Mouse (Mus musculus) kidney, postnatal 36 days (tissue): ENCODE results near the gene Skap1.
"Not testable (repeated sequence)": the region's sequence is repeated elsewhere in the genome, so short reads cannot be mapped to it uniquely, and the experiment has no call there.

Source experiments
- DNase-seq, 2 experiments: peaks; one replicate each; pipeline ENCODE4 v3.0.0; 2021 to 2022; ENCODE audit warnings: mixed read lengths in 2 of 2

Gene Skap1

DNA sequence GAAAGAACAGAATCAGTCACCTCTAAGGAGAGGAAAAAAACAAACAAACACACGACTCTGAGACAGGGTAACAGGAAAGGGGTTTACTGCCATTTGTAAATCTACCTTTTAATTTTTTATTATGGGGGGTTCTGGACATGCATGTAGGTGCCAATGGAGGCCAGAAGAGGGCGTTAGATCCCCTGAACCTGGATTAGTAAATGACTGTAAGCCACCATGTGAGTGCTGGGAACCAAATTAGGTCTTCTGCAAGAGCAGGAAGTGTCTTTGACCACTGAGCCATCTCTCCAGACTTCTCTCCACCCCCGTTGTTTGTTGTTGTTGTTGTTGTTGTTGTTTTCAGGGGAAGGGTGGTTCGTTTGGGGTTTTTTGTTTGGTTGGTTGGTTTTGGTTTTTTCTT lies 293.0 kb downstream of the Skap1 start:
- DNase-seq = no peak

DNA sequence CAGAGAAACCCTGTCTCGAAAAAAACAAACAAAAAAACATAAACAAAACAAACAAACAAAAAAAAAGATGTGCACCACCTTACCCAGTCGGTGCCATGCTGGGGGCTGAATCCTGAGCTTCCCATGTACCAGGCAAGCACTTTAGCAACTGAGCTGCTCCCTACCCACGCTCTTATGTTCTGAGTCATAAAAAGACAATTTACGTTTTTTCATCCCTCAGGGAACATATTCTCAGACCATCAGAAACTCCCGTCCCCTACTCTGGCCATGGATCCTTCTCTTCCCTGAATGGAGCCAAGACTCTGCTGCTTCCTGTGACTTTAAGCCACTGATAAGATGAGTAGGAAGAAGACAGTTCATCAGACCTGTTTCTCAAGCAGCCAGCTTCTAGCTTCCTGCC lies 294.0 kb downstream of the Skap1 start:
- no peak for DNase-seq

DNA sequence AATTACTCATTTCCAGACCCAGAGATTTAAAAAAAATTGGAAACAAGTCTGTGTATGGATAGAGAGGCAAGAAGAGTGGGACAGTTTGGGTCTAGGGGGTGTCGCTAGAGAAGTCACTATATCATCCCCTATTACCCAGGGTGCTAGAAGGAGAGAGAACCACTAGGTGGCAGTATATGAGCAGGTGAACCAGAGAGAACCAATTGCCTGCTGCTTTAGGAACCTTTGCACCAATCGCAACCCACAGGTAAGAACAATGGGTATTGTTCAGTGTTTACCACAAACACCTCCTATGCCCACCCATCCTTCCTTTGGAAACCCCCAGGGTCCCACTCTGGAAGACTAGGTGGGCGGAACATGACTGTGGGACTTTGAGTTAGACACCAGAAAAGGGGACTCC lies 295.6 kb downstream of the Skap1 start:
- peak; percentile 56 to 77 for DNase-seq

DNA sequence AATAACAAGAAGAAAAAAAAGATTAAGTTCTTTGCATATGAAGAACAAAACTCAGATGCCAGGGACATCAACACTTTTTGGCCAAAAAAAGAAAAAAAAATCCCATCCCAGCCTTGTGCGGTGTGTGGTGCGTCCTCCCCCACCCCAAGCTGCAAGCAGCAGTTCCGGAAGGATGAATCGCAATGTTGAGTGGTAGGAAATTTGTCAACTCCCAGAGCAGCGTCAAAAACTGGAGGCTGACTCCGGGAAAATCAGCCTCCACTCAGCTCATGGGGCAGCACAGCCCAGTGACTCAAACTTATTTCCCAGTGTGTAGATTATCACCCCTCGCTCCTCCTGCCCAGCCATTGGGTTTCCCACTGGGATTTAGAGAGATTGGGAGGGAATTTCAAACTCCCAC lies 297.6 kb downstream of the Skap1 start:
- DNase-seq = no peak

DNA sequence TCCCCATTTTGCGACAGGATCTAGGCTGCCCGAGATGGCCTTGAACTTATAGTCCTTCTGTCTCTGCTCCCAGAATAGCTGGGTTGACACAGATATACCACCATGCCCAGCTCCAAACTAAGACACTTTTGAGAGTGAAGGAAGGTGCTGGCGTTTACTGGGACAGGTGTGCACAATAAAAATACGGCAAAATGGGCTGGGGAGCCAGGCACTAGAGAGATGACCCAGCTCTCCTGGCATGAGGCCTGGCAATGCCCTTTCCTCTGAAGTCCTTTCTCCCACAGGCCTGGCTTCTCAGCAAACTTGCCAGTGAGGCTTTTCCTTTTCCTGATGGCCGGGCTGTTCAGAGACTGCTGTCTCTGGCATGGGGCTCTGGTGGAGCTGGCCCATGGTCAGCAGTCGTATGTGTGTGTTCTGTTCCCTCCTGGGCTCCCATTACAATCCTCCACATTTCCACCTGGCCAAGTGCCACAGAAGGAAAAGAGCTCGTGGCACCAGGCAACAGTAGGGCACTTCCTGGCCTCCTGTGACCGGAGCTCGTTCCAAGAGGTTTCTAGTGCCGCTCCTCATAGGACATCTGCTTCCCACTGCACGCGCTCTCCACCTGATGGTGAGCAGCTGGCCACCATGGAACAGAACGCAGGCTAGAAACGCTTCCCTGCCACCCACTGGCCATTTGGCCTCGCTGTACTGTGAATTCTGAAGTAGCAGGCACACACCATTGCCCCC lies 298.5 kb downstream of the Skap1 start:
- DNase-seq = peak in 1 of 2 experiments; percentile 24

DNA sequence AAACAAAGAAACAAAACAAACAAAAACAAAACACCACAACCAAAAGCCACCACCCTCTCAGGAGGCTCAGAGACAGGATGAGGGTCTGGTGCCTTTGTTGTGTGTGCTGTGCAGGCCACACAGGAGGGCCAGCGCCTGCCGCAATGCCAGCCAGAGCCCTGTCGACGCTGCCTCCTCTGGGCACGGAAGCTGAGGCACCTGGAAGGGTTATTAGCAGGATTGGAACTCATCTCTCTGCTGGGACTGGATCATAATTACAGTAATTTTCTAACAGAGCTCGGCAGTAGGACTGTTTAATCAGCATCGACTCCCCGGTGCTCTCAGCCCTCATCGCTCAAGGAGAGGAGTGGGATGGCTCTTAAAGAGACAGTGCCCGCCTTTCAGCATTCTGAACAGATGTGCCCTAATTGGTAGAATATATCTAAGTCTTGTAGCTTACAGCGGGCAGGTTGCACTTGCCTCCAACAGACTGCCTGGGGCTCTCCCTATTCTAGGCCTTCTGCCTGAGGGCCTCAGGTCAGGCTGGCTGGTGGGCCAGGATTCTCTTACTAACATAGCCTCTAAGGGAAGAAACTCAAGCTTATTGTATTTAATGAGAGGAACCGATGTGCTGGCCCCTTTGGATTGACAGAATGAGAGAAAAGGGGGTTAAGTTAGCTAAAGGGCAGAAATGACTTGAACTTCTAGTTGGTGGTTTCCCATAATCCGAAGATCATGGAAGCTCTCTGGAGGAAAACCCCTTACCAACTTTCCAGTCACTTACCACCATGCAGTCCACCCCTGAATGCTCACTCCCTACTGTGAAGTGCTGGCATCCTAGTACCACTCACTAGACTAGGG lies 300.3 kb downstream of the Skap1 start:
- no peak for DNase-seq

DNA sequence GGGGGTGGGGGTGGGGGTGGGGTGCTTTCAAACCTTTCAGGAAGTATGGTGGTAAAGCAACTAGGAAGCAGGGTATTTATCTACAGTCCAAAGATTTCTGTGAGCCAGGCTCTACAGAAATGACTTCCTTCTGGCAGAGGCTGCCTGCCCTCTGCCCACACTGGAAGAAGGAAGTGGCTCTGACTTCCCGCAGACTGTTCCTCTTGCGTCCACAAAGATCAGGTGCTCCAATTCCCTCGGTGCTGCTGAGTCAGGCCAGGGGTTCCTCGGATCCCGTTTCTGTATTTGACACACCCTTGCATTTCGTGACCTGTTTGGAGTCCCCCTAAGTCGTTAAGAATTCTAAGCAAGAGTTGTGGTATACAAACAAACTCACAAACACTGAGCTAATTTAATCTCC lies 301.3 kb downstream of the Skap1 start:
- DNase-seq = peak; percentile 17 to 18

DNA sequence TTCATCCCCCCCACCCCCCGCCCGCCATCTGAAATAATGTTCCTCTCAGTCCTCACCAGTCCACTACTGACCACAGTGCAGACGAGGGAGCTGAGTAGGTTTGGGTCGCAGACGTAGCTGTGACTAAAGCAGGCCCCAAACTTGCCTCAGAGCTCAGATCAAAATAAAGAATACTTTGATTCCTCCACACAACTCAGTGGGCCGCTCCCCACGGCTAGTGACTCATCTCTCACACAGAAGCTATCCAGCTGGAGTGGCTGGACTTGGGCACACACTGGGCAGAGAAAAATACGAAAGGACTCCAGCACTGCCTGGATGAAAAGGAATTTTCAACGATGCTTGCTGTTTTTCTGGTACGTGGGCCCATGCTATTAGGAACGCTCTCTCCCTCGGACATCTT lies 302.2 kb downstream of the Skap1 start:
- no peak for DNase-seq

DNA sequence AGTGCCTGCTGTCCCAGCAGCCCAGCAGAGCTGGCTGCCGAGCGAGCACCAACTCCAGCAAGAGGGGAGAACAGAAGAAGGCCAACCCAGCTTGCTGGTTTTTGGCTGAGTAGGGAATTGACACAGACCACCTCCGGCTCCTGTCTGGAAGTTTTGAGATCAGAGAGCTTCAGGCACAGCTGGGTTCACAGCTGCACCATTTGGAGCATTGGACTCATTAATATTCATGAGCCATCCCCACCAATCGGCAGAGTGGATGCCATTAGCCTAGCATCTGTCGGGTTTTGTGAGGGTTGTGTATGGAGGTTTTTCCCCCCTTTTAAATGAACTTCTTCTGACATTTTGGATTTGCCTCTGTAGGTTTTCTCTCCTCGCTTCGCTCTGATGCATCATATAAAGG lies 302.7 kb downstream of the Skap1 start:
- DNase-seq = no peak

DNA sequence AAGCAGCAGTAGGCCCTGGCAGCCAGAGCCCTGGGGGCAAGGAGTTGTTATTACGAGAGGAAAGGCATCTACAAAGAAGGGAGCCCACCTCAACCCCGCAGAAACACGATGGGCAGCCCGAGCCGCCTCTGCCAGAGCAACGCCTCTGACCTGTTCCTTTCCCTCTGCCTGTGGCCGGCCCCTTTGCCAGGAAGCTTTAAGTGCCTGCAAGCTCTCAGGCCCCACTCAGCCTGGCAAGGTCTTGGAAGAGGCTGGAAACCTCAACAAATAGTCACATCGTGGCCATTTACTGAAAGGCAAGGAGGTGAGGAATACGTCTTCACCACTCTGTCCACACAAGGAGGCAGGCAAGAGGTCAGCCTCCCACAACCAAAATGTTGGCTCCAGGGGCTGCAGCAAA lies 303.8 kb downstream of the Skap1 start:
- no peak for DNase-seq

DNA sequence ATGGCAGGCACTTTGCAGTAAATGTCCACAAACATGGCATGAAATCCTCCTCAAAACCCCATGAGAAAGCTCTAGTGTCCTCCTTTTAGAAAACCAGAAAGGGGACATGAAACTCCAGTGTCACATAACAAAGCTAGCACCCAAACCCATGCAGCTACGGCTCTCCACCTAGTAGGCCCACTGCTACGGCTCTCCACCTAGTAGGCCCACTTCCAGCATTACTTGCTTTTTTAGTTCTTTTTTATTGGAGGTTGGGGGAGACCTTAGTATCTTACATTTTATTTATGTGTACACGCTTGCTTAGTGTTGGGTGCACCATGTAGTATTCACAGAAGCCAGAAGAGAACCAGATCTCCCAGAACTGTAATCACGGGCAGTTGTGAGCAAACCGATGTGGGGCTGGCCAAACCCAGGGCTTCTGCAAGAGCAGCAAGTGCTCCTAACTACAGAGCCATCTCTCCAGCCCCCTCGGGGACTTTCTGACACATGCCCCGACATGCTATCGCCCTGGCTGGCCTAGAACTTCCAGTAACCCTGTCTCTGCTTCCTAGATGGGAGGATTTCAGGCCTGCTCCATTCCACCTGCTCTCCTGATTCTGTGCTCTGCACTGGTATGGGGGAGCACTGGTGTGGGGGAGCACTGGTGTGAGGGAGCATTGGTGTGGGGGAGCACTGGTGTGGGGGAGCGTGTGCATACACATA lies 307.0 kb downstream of the Skap1 start:
- no peak for DNase-seq

DNA sequence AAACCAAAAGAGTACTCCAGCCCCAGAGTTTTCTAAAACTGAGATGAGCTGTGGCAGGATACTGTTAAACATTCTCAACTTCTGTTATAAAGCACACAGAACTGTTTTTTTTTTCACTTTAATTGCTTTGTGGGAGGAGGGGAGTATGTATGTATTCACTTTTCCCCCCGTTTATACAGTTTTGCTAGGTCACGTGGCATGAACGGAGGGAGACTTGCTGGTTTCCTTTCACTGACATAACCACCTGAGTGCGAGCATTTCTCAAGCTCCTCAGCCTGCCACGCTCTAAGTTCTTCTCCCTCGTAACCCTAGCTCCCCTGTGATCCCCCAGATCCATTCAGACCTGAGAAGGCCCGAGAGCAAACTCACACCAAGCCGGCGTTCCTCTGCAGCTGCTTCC lies 308.0 kb downstream of the Skap1 start:
- DNase-seq = no peak

DNA sequence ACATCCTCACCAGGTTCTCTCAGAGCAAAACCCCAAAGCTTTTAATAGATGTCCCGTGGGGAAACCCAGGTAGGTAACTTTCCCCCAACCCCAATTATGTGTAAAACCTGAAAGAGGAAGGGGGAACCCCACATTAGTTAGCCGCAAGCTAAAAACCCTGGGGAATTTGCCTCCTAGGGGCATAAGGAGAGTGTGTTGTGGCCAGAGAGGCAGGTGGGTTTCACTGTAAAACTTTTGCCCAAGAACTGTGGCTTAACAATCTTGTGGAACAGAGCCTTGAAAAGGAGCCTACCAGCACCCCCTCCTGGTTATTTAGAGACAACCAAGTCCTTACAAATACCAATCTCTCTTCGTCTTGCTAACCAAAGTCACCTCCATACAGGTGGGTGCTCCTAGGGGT lies 310.1 kb downstream of the Skap1 start:
- DNase-seq = no peak

DNA sequence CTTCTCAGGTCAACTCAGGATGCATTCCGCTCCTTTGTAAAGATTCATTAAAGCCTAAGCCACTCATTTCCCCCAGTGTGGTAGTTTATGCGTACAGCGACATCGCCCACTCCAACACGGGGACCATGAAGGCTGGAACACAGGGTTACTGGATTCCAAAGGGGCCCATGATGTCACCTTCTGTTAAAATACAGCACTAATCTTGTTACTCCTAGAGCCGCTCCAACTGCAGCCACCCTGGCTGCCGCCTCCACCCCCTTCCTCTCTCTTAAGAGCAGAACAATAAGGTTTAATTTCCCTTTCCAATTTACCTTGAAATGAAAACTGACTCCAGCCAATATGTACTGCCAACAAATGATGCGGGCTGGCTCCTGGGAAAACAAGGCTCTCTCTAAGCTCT lies 310.7 kb downstream of the Skap1 start:
- DNase-seq = no peak

DNA sequence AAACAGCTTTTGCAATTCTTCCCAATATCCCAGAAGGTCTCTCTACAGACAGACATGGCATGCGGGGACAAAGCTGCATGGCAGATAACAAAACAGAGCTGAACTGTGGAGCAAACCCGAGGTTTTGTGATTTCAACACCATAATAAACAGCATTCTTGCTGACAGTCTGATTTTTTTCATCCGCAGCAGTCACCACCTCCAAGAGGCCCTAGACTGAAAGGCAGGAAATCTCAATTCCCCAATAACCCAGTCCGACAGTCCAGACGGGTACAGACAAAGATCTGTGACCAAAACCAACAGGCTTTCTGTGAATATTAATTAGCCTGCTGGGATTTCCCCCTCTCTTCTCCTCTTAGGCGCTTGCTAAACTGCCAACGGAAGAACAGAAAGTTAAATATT lies 311.3 kb downstream of the Skap1 start:
- DNase-seq = no peak

DNA sequence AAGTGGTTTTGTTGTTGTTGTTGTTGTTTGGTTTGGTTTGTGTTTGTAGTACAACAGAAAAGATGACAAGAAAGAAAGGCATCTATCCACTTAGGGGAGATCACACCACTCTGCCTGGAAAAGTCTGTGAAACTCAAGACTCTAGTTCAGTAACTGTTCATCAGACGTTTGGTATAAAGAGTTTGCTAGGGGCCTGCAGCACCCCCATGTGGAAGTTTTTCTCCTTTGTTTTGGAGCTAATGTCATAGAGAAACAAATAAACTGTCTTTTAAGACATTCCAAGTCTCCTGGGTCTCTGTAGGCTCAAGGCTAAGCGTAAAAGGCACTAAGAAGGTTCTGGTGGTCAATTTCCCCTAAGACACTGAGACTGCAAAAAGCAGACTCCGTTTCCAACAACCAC lies 311.7 kb downstream of the Skap1 start:
- peak in 1 of 2 experiments; percentile 24 for DNase-seq

DNA sequence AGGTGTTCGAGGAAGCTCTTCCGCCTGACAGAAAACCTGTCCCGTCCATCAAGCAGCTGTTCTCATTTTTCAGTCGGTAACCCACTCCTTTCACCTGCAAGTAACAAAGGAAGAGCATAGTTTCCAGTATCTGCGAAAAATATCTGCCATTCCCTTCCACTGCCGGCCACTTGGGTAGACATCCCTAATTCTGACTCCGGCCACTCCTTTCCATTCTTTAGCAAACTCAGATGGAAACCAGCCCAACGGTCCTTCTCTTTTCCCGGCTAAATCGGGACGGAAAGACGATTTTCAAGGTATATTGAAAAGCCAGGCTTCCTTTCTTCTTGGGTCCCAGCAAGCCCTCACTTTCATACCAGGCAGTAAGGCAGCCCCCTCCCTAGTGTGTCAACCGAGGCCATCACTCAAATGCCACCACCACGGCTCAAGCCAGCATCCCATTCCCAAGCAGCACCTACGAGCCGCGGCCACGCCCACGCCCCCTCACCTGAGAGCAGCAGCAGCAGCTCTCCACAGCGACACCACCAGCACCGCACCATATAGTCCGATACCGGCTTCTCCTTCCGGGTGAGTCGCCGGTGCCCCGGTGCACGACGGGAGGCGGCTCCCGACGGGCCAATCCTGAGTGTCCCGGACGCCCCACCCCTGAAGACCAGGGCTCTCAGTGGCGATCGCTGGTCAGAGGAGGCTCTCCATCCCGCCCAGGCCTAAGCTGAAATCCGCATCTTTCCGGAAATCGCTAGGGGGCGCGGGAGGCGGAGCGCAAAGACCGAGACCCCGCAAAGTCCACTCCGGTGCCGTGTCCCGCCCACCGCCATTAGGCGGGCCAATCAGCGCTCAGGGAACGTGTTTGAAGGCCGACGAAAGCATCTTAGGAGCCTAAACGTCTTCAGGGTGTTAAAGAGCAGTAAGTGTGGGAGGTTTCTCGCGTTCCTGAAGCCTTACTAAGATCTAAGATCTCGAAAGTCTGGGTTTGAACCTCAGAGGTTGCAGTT lies 312.9 kb downstream of the Skap1 start, which contains the start of gene Snx11:
Snx11 (minus strand) TSS at position 592 of the 995 bp plus-strand sequence.
- DNase-seq = peak; percentile 100

DNA sequence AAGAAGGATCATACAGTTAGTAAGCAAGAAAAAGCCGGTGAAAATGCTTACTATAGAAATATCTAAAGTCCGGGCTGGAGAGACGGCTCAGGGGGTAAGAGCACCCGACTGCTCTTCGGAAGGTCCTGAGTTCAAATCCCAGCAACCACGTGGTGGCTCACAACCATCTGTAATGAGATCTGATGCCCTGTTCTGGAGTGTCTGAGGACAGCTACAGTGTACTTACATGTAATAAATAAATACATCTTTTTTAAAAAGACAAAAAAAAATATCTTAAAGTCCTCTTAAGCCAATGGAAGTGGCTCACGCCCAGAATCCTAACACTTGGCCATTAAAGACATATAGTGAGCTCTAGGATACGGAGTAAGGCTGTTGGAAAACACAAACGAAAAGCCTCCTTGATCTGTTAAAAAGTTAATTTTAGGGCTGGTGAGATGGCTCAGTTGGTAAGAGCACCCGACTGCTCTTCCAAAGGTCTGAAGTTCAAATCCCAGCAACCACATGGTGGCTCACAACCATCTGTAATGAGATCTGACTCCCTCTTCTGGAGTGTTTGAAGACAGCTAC lies 313.8 kb downstream of the Skap1 start:
- not testable (repeated sequence) for DNase-seq

DNA sequence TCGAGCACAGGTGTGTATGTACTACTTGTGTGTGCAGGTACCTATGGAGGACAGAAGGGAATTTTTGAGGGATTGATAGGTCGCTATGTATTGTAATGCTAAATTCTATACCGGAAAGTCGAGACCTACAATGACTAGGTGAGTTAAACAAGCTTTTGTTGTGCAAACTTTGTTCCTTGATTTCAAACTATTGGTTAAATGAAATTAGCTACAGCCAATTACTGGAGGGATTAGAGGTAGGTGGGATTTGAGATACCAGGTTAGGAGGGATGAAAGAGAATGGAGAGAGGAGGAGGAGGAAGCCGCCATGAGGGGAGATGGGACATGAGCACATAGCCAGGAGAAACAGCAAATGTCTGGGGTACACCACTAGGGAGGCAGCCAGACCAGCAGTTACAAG lies 315.9 kb downstream of the Skap1 start:
- DNase-seq = no peak

DNA sequence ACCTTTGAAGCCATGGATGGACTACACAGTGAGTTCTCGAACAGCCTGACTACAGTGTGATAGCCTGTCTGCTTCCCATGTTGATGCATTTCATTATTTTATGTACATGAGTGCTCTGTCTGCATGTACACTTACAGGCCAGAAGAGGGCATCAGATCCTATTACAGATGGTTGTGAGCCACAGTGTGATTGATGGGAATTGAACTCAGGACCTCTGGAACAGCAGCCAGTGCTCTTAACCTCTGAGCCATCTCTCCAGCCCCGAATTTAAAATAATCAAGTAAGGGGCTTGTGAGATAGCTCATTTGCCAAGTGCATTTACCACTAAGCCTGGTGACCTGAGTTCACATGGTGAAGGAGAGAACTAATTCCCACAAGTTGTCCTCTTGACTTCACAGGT lies 317.0 kb downstream of the Skap1 start:
- DNase-seq = no peak

DNA sequence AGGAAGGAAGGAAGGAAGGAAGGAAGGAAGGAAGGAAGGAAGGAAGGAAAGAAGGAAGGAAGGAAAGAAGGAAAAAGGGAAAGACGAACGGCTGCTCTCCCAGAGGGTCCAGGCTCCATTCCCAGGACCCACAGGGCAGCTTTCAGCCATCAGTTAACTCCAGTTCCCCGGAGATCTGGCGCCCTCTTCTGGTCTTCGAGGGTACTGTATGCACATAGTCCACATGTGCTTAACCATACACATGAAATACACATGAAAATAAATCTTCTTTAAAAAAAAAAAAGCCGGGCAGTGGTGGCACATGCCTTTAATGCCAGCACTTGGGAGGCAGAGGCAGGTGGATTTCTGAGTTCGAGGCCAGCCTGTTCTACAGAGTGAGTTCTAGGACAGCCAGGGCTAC lies 320.5 kb downstream of the Skap1 start:
- DNase-seq = peak; percentile 63 to 91
